Mouse (Mus musculus): ENCODE measurements at regions not wholly inside any gene's neighbourhood (a gene's known extent, or its start where the extent isn't known, plus 50 kb on each side); places are given as distances from the start of the nearest gene placed in this dataset.
A peak's percentile ranks its signal among the peaks of the same experiment; 100 is the strongest.

- Histone ChIP-seq H3K4me1 (no peaks in the 10 kb centered on the region), H3K27ac (replicated peaks) (no peak overlapping the region), H3K4me3 (no peak overlapping the region), H3K27me3 (replicated peaks; ENCODE audit: low read depth, poor library complexity, severe bottlenecking) (no peaks in the 10 kb centered on the region), H3K36me3 (replicated peaks) (no peaks in the 10 kb centered on the region), H3K9me3 (no peaks in the 10 kb centered on the region)
- DNase-seq (ENCODE audit: low spot score) = no peak
- 80% methylated on average over 3 of the region's 3 CpGs for WGBS
Observed at GRCm38 (mm10) chr10:118573247-118573646, 132.4 kb downstream of the Ifng start.

DNA sequence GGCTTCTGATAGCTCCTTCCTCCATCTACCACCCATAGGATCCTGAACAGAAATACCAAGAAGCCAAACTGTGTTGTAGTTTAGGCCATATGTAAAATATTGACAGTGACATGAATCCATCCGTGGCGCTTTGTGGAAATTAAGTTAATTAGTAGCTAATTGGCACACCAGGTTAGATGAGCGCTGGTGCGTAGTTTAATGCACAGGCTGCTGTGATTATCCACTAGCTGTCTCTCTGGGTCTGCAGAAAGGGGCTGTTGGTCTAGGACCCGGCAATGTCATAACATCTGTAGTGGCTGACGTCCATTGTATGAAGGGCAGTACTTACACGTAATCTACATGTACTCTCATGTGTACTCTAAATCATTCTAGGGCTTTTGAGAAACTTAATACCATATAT is 134.7 kb downstream of the Ifng start:
- H3K4me1 ChIP-seq = no peaks in the 10 kb centered on the region
- H3K36me3 ChIP-seq (replicated peaks) = no peaks in the 10 kb centered on the region
- DNase-seq (ENCODE audit: low spot score) = no peak
- H3K4me3 ChIP-seq = no peak overlapping the region
- H3K27ac ChIP-seq (replicated peaks) = no peak overlapping the region
- 82% methylated on average over 7 of the region's 7 CpGs for WGBS
- no peaks in the 10 kb centered on the region for H3K27me3 ChIP-seq (replicated peaks; ENCODE audit: low read depth, poor library complexity, severe bottlenecking)
- no peaks in the 10 kb centered on the region for H3K9me3 ChIP-seq

- no peak for DNase-seq (ENCODE audit: low spot score)
- Histone ChIP-seq H3K4me3 (no peak overlapping the region), H3K36me3 (replicated peaks) (no peaks in the 10 kb centered on the region), H3K27me3 (replicated peaks; ENCODE audit: low read depth, poor library complexity, severe bottlenecking) (no peaks in the 10 kb centered on the region), H3K27ac (replicated peaks) (no peak overlapping the region), H3K9me3 (no peaks in the 10 kb centered on the region), H3K4me1 (no peaks in the 10 kb centered on the region)
- WGBS = 81% methylated on average over 2 of the region's 2 CpGs
Observed at GRCm38 (mm10) chr10:118581376-118581775, 140.5 kb downstream of the Ifng start.

- WGBS = 83% methylated on average over 4 of the region's 4 CpGs
- H3K36me3 ChIP-seq (replicated peaks) = no peaks in the 10 kb centered on the region
- no peaks in the 10 kb centered on the region for H3K4me1 ChIP-seq
- H3K9me3 ChIP-seq = no peaks in the 10 kb centered on the region
- no peaks in the 10 kb centered on the region for H3K27me3 ChIP-seq (replicated peaks; ENCODE audit: low read depth, poor library complexity, severe bottlenecking)
- no peak overlapping the region for H3K27ac ChIP-seq (replicated peaks)
- H3K4me3 ChIP-seq = no peak overlapping the region
- no peak for DNase-seq (ENCODE audit: low spot score)
Observed at GRCm38 (mm10) chr10:118585821-118586220, 145.0 kb downstream of the Ifng start.

DNA sequence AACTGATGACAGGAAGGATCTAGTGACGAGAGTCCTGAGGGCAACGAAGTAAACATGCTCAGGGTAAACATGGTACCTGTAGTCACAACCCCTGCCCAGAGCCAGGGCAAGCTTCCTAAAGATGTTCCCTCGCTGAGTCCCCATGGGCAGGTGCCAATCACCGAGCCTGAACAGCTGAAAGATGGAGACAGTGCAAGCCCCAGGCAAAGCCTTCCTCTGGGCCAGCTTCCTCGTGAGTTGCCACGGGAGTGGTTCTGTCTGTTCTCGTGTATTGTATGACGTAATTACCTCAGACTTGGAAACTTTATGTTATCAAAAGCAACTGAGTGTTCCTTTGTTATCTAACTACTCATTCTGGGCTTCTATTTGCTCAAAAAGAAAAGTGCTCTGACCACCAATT is 147.4 kb downstream of the Ifng start:
- no peaks in the 10 kb centered on the region for H3K9me3 ChIP-seq
- no peaks in the 10 kb centered on the region for H3K27me3 ChIP-seq (replicated peaks; ENCODE audit: low read depth, poor library complexity, severe bottlenecking)
- no peaks in the 10 kb centered on the region for H3K36me3 ChIP-seq (replicated peaks)
- no peaks in the 10 kb centered on the region for H3K4me1 ChIP-seq
- 72% methylated on average over 8 of the region's 8 CpGs for WGBS
- no peak overlapping the region for H3K27ac ChIP-seq (replicated peaks)
- H3K4me3 ChIP-seq = no peak overlapping the region
- DNase-seq (ENCODE audit: low spot score) = no peak

- Histone ChIP-seq H3K27ac (replicated peaks) (no peak overlapping the region), H3K27me3 (replicated peaks; ENCODE audit: low read depth, poor library complexity, severe bottlenecking) (no peaks in the 10 kb centered on the region), H3K9me3 (no peaks in the 10 kb centered on the region), H3K4me3 (no peak overlapping the region), H3K4me1 (peaks cover 8% of the 10 kb centered on the region), H3K36me3 (replicated peaks) (no peaks in the 10 kb centered on the region)
- 44% methylated on average over 16 of the region's 16 CpGs for WGBS
- DNase-seq (ENCODE audit: low spot score) = peak; percentile 69
Observed at GRCm38 (mm10) chr10:118592648-118593368, 152.0 kb downstream of the Ifng start.

GRCm38 (mm10) chr10:118596206-118596605 is 155.4 kb downstream of the Ifng start:
- Histone ChIP-seq H3K27me3 (replicated peaks; ENCODE audit: low read depth, poor library complexity, severe bottlenecking) (no peaks in the 10 kb centered on the region), H3K9me3 (no peaks in the 10 kb centered on the region), H3K4me3 (no peak overlapping the region), H3K4me1 (peaks cover 14% of the 10 kb centered on the region), H3K27ac (replicated peaks) (no peak overlapping the region), H3K36me3 (replicated peaks) (no peaks in the 10 kb centered on the region)
- WGBS = 60% methylated on average over 8 of the region's 8 CpGs
- no peak for DNase-seq (ENCODE audit: low spot score)

DNA sequence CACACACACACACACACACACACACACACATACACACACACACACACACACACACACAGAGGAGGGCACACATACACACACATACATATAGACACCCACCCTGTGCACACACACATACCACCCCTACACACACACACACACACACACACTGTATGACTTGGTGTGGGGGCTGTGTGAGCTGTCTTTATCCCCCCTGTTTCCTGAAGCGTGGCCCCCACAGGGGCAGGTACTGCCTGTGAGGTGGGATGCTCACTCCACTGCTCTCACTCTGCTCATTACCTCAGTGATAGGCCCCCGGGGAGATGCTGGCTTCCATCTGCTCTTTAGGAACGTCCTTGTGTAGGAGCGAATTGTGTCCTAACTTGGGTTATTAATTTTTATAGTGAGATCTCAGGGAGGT is 157.7 kb downstream of the Ifng start:
- no peak overlapping the region for H3K27ac ChIP-seq (replicated peaks)
- no peak for DNase-seq (ENCODE audit: low spot score)
- WGBS = 87% methylated on average over 4 of the region's 4 CpGs
- no peaks in the 10 kb centered on the region for H3K27me3 ChIP-seq (replicated peaks; ENCODE audit: low read depth, poor library complexity, severe bottlenecking)
- H3K4me3 ChIP-seq = no peak overlapping the region
- no peaks in the 10 kb centered on the region for H3K9me3 ChIP-seq
- no peaks in the 10 kb centered on the region for H3K36me3 ChIP-seq (replicated peaks)
- H3K4me1 ChIP-seq = peaks cover 15% of the 10 kb centered on the region

- no peaks in the 10 kb centered on the region for H3K27me3 ChIP-seq (replicated peaks; ENCODE audit: low read depth, poor library complexity, severe bottlenecking)
- H3K27ac ChIP-seq (replicated peaks) = no peak overlapping the region
- 87% methylated on average over 5 of the region's 5 CpGs for WGBS
- H3K4me1 ChIP-seq = peaks cover 15% of the 10 kb centered on the region
- DNase-seq (ENCODE audit: low spot score) = no peak
- H3K36me3 ChIP-seq (replicated peaks) = no peaks in the 10 kb centered on the region
- H3K4me3 ChIP-seq = no peak overlapping the region
- no peaks in the 10 kb centered on the region for H3K9me3 ChIP-seq
Observed at GRCm38 (mm10) chr10:118599197-118599596, 158.4 kb downstream of the Ifng start.

DNA sequence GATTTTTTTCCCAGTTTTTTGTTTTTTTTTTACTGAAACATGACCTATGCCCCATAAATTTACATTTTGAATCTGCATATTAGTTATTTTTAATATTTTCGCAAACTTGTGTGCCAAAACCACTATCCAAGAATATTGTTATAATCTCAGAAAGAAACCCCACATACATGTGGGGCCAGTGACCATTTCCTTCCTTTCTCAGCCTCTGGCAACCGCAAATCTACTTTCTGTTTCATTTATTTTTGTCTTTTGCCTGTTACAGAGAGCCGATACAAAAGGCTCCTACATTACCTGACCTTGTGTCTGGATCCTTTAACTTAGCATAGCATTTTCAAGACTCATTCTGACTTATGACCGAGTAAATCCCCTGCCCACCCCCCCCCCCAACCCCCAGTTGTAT is 158.8 kb downstream of the Ifng start:
- Histone ChIP-seq H3K4me1 (peaks cover 15% of the 10 kb centered on the region), H3K36me3 (replicated peaks) (no peaks in the 10 kb centered on the region), H3K9me3 (no peaks in the 10 kb centered on the region), H3K27ac (replicated peaks) (no peak overlapping the region), H3K4me3 (no peak overlapping the region), H3K27me3 (replicated peaks; ENCODE audit: low read depth, poor library complexity, severe bottlenecking) (no peaks in the 10 kb centered on the region)
- WGBS = 87% methylated on average over 4 of the region's 4 CpGs
- no peak for DNase-seq (ENCODE audit: low spot score)

- H3K27me3 ChIP-seq (replicated peaks; ENCODE audit: low read depth, poor library complexity, severe bottlenecking) = no peaks in the 10 kb centered on the region
- no peaks in the 10 kb centered on the region for H3K9me3 ChIP-seq
- DNase-seq (ENCODE audit: low spot score) = no peak
- no peak overlapping the region for H3K4me3 ChIP-seq
- 82% methylated on average over 4 of the region's 4 CpGs for WGBS
- no peaks in the 10 kb centered on the region for H3K36me3 ChIP-seq (replicated peaks)
- peaks cover 6% of the 10 kb centered on the region; the same call in 1 of the 2 replicates for H3K4me1 ChIP-seq
- no peak overlapping the region for H3K27ac ChIP-seq (replicated peaks)
Observed at GRCm38 (mm10) chr10:118602922-118603321, 162.1 kb downstream of the Ifng start.

DNA sequence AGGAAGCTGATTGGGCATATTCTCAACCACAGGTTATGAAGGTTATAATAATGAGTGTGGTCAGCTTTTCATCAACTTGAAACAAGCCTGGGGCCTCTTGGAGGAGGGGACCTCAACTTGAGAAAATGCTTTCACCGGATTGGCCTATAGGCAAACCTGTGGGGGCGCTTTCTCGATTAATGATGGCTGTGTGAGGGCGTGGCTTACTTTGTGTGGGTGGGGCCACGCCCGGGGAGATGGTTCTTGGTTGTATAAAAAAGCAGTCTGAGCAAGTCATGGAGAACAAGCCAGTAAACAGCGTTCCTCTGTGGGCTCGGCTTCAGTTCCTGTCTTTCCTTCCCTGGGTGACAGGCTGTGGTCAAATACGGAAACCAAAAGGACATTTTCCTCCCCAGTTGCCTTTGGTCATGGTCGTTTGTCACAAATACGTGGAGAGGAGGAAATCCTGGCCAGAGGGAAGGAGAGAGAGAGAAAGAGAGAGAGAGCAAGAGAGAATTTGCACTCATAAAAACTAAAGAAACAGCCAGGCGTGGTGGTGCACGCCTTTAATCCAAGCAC is 163.1 kb downstream of the Ifng start:
- Histone ChIP-seq H3K36me3 (replicated peaks) (no peaks in the 10 kb centered on the region), H3K9me3 (no peaks in the 10 kb centered on the region), H3K4me3 (no peak overlapping the region), H3K27me3 (replicated peaks; ENCODE audit: low read depth, poor library complexity, severe bottlenecking) (no peaks in the 10 kb centered on the region), H3K4me1 (peaks cover 6% of the 10 kb centered on the region; the same call in 1 of the 2 replicates), H3K27ac (replicated peaks) (no peak overlapping the region)
- DNase-seq (ENCODE audit: low spot score) = no peak
- WGBS = 87% methylated on average over 13 of the region's 13 CpGs

DNA sequence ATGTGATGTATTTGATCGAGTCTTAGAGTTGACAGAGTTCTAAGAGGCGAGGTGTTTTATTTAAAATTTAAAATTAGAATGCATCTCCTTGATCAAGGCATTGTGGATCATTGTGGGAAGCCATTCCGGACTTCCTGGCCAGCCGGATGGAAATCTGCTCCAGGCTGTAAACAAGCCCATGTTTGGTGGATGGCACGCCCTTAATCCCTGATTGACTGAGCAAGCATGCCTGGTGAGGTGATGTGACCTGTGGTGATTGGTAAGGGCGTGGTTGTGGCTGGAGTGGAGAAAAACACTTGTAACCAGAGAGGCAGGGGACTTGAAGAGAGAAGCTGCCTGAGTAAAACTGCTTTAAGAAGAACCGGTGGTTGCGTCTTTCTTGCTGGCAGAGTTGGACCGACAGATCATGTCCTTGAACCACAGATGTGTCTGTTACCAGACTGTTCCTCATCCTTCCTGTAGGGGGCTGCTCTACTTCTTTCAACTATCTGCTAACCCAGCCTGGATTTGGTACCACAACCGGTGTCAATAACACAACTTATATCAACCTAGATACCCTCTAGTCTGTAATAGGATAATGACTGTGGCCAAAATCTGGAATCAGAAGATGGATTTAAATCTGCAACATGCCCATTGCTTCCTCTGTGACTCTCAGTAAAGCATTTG is 164.4 kb downstream of the Ifng start:
- no peaks in the 10 kb centered on the region for H3K27me3 ChIP-seq (replicated peaks; ENCODE audit: low read depth, poor library complexity, severe bottlenecking)
- no peaks in the 10 kb centered on the region for H3K9me3 ChIP-seq
- peaks cover 6% of the 10 kb centered on the region; the same call in 1 of the 2 replicates for H3K4me1 ChIP-seq
- H3K27ac ChIP-seq (replicated peaks) = no peak overlapping the region
- DNase-seq (ENCODE audit: low spot score) = no peak
- no peak overlapping the region for H3K4me3 ChIP-seq
- no peaks in the 10 kb centered on the region for H3K36me3 ChIP-seq (replicated peaks)
- WGBS = 93% methylated on average over 10 of the region's 10 CpGs

Measured in embryonic facial prominence, embryonic 10.5 days (tissue).